Mouse (Mus musculus) thymus, adult 2 months (tissue): ENCODE results near the gene Cacng6. TPM values are rescaled to one million over a fixed set of nuclear protein-coding genes. Genes with fewer than 3 reads are reported as not detected.

Experiments used
- DNase-seq: peaks from one replicate; pipeline ENCODE4 v3.0.0; 2021
- H3K27ac ChIP-seq: fragments of 200-500 bp; 2 replicates; pipeline ENCODE4 v1.5.1; 2012; ENCODE audit warnings: low read length, control low read depth; ENCODE audit not compliant: control insufficient read depth, insufficient read depth
- H3K27me3 ChIP-seq: fragments of 200-500 bp; 2 replicates; pipeline ENCODE4 v1.6.1; 2012; ENCODE audit warnings: mild to moderate bottlenecking, low read length, moderate library complexity, mixed read lengths; ENCODE audit not compliant: control insufficient read depth, insufficient read depth
- H3K36me3 ChIP-seq: fragments of 200-500 bp; 2 replicates; pipeline ENCODE4 v1.6.1; 2012; ENCODE audit warnings: mild to moderate bottlenecking, low read length, moderate library complexity; ENCODE audit not compliant: control insufficient read depth, insufficient read depth
- H3K4me1 ChIP-seq: fragments of 200-500 bp; replicated peaks from 2 replicates; pipeline ENCODE4 v1.6.1; 2012; ENCODE audit warnings: low read length; ENCODE audit not compliant: control insufficient read depth, insufficient read depth
- H3K4me3 ChIP-seq: fragments of 200-500 bp; 2 replicates; pipeline ENCODE4 v1.5.1; 2012; ENCODE audit warnings: mild to moderate bottlenecking, low read length, control low read depth, moderate library complexity; ENCODE audit not compliant: control insufficient read depth, insufficient read depth
- CTCF ChIP-seq: fragments of 200-500 bp; IDR thresholded peaks from 2 replicates; pipeline ENCODE4 v1.5.1; 2012; ENCODE audit warnings: mild to moderate bottlenecking, control low read depth, low read length, moderate library complexity, borderline replicate concordance; ENCODE audit not compliant: control insufficient read depth, poor library complexity, insufficient read depth; ENCODE audit errors: extremely low read depth
- POLR2A ChIP-seq: fragments of 200-500 bp; IDR thresholded peaks from 2 replicates; pipeline ENCODE4 v1.6.1; 2012; ENCODE audit warnings: mild to moderate bottlenecking, low read length, control low read depth, moderate library complexity; ENCODE audit not compliant: control insufficient read depth, poor library complexity, insufficient read depth; ENCODE audit errors: extremely low read depth
- WGBS: fragments of 180-500 bp; shearing (Covaris S2); methylation state at CpG from one replicate; pipeline ENCODE4 v1.1.7; 2018; 5-methylcytosine and 5-hydroxymethylcytosine counted together
- polyA plus RNA-seq: library from polyadenylated mRNA; depleted of rRNA; stranded (reverse); fragments of >200 nt; gene quantifications from 2 replicates; pipeline ENCODE4 v1.2.3, GENCODE M21; 2012

Cacng6 gene
- polyA plus RNA-seq, 1 experiment, result 0.40 TPM

GRCm38 (mm10) chr7:3425141-3425540 lies 1.1 kb downstream of the Cacng6 start:
- Histone ChIP-seq H3K27ac (no peak overlapping the region), H3K4me3 (no peak overlapping the region), H3K36me3 (no peaks in the 10 kb centered on the region), H3K4me1 (no peaks in the 10 kb centered on the region), H3K27me3 (no peaks in the 10 kb centered on the region; the same call in 1 of the 2 replicates)
- no peak for TF ChIP-seq POLR2A
- TF ChIP-seq CTCF, result no peak
- WGBS, result 93% methylated on average over 5 of the region's 5 CpGs
- no peak for DNase-seq

DNA sequence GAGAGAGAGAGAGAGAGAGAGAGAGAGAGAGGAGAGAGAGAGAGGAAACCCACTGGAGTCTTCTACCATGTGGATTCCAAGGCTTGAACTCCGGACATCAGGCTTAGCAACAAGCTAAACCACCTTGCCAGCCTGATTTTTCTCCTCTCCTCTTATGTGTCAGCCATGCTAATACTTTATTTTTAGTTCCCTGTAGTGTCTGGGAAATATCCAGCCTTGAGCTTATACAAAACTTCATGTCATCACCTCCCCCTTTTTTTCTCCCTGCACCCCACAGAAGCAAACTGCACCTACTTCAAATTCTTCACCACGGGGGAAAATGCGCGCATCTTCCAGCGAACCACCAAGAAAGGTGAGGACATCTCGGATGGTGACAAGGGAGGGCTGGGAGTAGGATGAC lies 6.2 kb downstream of the Cacng6 start:
- Histone ChIP-seq H3K4me1 (no peaks in the 10 kb centered on the region), H3K27ac (no peak overlapping the region), H3K36me3 (no peaks in the 10 kb centered on the region), H3K4me3 (no peak overlapping the region), H3K27me3 (no peaks in the 10 kb centered on the region)
- no peak for TF ChIP-seq CTCF
- TF ChIP-seq POLR2A, result no peak
- DNase-seq, result no peak
- 80% methylated on average over 6 of the region's 6 CpGs for WGBS

DNA sequence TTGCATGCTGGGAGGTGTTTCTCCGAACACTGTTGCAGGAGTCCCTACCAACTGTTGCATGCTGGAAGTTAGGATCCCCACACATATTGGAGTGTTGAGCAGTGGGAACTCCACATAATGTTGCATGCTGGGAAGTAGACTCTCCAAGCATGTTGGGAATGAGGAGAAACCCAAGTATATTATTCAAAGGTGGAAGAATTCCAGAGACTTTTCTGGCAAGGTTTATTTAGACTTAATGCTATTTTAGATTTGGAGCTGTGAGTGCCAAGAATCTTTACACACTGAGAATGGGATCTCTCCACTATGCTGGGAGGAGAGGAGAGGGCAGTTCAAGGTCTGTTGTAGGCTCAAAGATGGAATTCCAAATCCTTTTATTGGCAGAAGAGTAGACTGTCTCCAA lies 8.1 kb downstream of the Cacng6 start:
- no peak overlapping the region for H3K4me3 ChIP-seq
- no peaks in the 10 kb centered on the region for H3K4me1 ChIP-seq
- no peak for DNase-seq
- WGBS, result 100% methylated on average over 1 of the region's 1 CpGs
- TF ChIP-seq POLR2A (no peak), CTCF (no peak)
- no peak overlapping the region for H3K27ac ChIP-seq
- H3K36me3 ChIP-seq, result no peaks in the 10 kb centered on the region
- no peaks in the 10 kb centered on the region for H3K27me3 ChIP-seq

- no peaks in the 10 kb centered on the region for H3K36me3 ChIP-seq
- TF ChIP-seq POLR2A, result no peak
Observed at GRCm38 (mm10) chr7:3437941-3438340, 13.9 kb downstream of the Cacng6 start.

DNA sequence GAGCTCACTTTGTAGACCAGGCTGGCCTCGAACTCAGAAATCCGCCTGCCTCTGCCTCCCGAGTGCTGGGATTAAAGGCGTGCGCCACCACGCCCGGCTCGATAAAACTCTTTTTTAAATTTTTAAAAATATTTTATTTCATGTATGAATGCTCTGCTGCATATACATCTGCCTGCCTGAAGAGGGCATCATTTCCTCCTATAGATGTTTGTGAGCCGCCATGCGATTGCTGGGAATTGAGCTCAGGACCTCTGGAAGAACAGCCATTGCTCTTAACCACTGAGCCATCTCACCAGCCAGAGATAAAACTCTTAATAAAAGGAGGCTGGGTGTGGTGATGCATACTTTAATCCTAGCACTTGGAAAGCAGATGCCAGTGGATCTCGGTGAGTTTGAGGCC lies 16.0 kb downstream of the Cacng6 start:
- no peaks in the 10 kb centered on the region for H3K27me3 ChIP-seq
- H3K4me1 ChIP-seq, result no peaks in the 10 kb centered on the region

More at GRCm38 (mm10) chr7:3437941-3438340, 13.9 kb downstream of the Cacng6 start:
- DNase-seq, result no peak
- Histone ChIP-seq H3K27ac (no peak overlapping the region), H3K27me3 (no peaks in the 10 kb centered on the region), H3K4me1 (no peaks in the 10 kb centered on the region), H3K4me3 (no peak overlapping the region)
- WGBS, result 62% methylated on average over 5 of the region's 5 CpGs

DNA sequence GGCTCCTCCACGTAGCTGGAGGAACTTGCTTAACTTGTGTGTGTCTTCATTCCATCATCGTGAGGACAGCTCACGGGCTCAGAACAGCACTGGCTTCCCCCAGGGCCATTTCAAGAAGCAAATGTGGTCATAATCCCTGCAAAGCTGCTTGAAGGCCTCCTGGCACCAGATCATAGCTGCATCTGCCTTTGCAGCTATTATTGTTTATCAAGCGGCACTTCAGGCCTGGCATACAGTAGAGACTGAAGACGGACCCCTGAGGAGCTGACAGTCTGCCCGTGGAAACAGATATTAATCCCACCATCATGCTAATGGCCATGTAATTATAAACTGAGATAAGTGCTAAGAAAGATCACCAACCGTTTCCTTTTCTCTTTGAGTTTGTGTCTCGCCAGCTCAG lies 16.5 kb downstream of the Cacng6 start:
- DNase-seq, result no peak
- no peak for TF ChIP-seq CTCF
- TF ChIP-seq POLR2A, result no peak
- 91% methylated on average over 8 of the region's 8 CpGs for WGBS

More for the DNA sequence above, 16.0 kb downstream of the Cacng6 start:
- Histone ChIP-seq H3K36me3 (no peaks in the 10 kb centered on the region), H3K4me3 (no peak overlapping the region), H3K27ac (no peak overlapping the region)
- 95% methylated on average over 11 of the region's 11 CpGs for WGBS
- no peak for TF ChIP-seq POLR2A
- no peak for TF ChIP-seq CTCF
- no peak for DNase-seq

GRCm38 (mm10) chr7:3442476-3443062 lies 18.6 kb downstream of the Cacng6 start:
- TF ChIP-seq POLR2A, result no peak
- no peak for TF ChIP-seq CTCF
- DNase-seq, result peak; percentile 24
- no peaks in the 10 kb centered on the region for H3K27me3 ChIP-seq

More for the DNA sequence above, 16.5 kb downstream of the Cacng6 start:
- H3K27ac ChIP-seq, result no peak overlapping the region
- no peak overlapping the region for H3K4me3 ChIP-seq
- H3K4me1 ChIP-seq, result no peaks in the 10 kb centered on the region
- no peaks in the 10 kb centered on the region for H3K36me3 ChIP-seq
- H3K27me3 ChIP-seq, result no peaks in the 10 kb centered on the region

More at GRCm38 (mm10) chr7:3442476-3443062, 18.6 kb downstream of the Cacng6 start:
- WGBS, result 16% methylated on average over 10 of the region's 10 CpGs
- Histone ChIP-seq H3K4me1 (no peaks in the 10 kb centered on the region), H3K36me3 (no peaks in the 10 kb centered on the region), H3K27ac (no peak overlapping the region), H3K4me3 (no peak overlapping the region)
